Mouse (Mus musculus): ENCODE measurements around the gene Zmynd10. TPM values are rescaled to one million over a fixed set of nuclear protein-coding genes. Genes with fewer than 3 reads are reported as not detected.

Gene Zmynd10
- polyA plus RNA-seq, 1 experiment from 2014 or later: 7.9 TPM

- H3K36me3 ChIP-seq (ENCODE audit: insufficient read depth, low read length): peaks cover 21% of the 10 kb centered on the region
- no peaks in the 10 kb centered on the region for H3K27me3 ChIP-seq (ENCODE audit: insufficient read depth, low read length)
- no peak overlapping the region for H3K4me3 ChIP-seq (replicated peaks; ENCODE audit: low read depth, low read length)
- no peak for TF ChIP-seq CTCF (IDR thresholded peaks at IDR 0.05; ENCODE audit: low read depth)
- no peak for DNase-seq (ENCODE audit: low spot score)
- H3K9ac ChIP-seq (ENCODE audit: low read depth, low read length): no peak overlapping the region
- no peak overlapping the region for H3K4me2 ChIP-seq (ENCODE audit: low read length)
- peaks cover 30% of the 10 kb centered on the region for H3K4me1 ChIP-seq (replicated peaks; ENCODE audit: insufficient read depth, low read length)
- ATAC-seq (replicated peaks; ENCODE audit: low FRiP score, low read depth): no peak
- H3K27ac ChIP-seq: no peak overlapping the region
- H3K9me3 ChIP-seq (replicated peaks; ENCODE audit: low read length): no peaks in the 10 kb centered on the region
- WGBS: 92% methylated on average over 7 of the region's 7 CpGs
Measured at GRCm38 (mm10) chr9:107538231-107538630, 8.9 kb upstream of the Zmynd10 start.

DNA sequence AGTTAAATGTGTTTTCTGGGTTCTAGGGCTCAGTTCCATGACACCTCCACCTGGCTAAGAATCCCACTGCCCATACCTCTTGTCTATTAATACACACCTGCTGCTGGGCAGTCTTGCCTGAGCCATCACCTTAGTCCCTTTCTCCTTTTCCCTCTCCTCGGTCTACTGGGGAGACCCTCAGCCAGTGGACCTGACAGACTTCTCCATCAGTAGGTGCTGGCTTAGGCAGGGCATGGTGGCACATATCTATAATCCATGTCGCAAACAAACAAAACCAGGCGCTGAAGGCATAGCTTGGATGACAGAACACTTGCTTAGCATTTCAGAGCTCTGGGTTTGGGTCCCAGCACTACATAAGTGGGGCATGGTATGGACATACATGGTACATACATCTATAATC, 8.4 kb upstream of the Zmynd10 start:
- TF ChIP-seq CTCF (IDR thresholded peaks at IDR 0.05; ENCODE audit: low read depth): no peak
- Histone ChIP-seq H3K36me3 (ENCODE audit: insufficient read depth, low read length) (peaks cover 21% of the 10 kb centered on the region), H3K4me3 (replicated peaks; ENCODE audit: low read depth, low read length) (no peak overlapping the region), H3K4me1 (replicated peaks; ENCODE audit: insufficient read depth, low read length) (peaks cover 30% of the 10 kb centered on the region), H3K9ac (ENCODE audit: low read depth, low read length) (no peak overlapping the region), H3K27me3 (ENCODE audit: insufficient read depth, low read length) (no peaks in the 10 kb centered on the region), H3K27ac (no peak overlapping the region), H3K9me3 (replicated peaks; ENCODE audit: low read length) (no peaks in the 10 kb centered on the region), H3K4me2 (ENCODE audit: low read length) (no peak overlapping the region)
- ATAC-seq (replicated peaks; ENCODE audit: low FRiP score, low read depth) (no peak), DNase-seq (ENCODE audit: low spot score) (no peak)
- WGBS: 91% methylated on average over 3 of the region's 3 CpGs

DNA sequence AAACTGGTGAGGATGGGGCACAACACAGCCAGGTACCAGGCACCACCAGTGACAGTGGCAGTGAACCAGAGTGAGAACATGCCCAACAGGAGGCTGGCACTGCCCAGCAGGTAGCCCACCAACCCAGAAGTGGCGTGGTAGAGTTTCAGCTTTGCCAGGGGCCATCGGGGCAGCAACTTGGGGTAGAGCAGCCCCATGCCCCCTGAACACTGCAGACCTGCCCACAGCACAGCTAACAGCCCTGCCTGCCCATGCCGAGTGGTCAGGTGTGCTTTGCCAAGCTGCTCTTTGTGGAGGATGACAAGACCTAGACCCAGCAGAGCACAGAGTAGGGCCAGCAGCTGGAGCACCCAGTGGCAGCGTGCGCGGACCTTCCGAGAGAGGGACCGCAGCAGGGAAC, 7.2 kb upstream of the Zmynd10 start:
- no peak overlapping the region for H3K4me2 ChIP-seq (ENCODE audit: low read length)
- DNase-seq (ENCODE audit: low spot score): no peak
- H3K27ac ChIP-seq: no peak overlapping the region
- H3K4me3 ChIP-seq (replicated peaks; ENCODE audit: low read depth, low read length): no peak overlapping the region
- ATAC-seq (replicated peaks; ENCODE audit: low FRiP score, low read depth): no peak
- H3K4me1 ChIP-seq (replicated peaks; ENCODE audit: insufficient read depth, low read length): peaks cover 30% of the 10 kb centered on the region
- no peak overlapping the region for H3K9ac ChIP-seq (ENCODE audit: low read depth, low read length)
- peaks cover 23% of the 10 kb centered on the region for H3K36me3 ChIP-seq (ENCODE audit: insufficient read depth, low read length)
- no peaks in the 10 kb centered on the region for H3K27me3 ChIP-seq (ENCODE audit: insufficient read depth, low read length)
- H3K9me3 ChIP-seq (replicated peaks; ENCODE audit: low read length): no peaks in the 10 kb centered on the region
- WGBS: 98% methylated on average over 8 of the region's 8 CpGs
- TF ChIP-seq CTCF (IDR thresholded peaks at IDR 0.05; ENCODE audit: low read depth): no peak

DNA sequence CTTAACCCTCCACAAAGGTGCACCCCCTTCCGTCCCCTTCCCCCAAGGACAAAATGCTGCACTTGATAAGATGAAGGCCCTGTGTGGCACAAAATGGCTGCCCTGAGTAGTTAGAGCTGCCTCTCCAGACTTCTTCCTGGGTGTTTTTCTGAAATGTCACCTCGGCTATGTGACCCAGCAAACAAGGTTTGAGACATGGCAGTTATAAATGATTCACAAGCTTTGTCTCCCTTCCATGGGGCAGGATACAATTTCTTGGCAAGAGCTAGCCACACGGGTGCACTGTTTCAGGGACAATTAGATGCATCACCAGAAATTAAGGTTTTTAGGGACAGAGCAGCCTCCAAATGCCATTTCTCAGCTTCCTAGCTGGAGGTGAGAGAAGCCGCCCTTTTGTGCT, 6.7 kb upstream of the Zmynd10 start:
- Histone ChIP-seq H3K4me2 (ENCODE audit: low read length) (peak overlapping the region; percentile 95; the same call in 1 of the 2 replicates), H3K36me3 (ENCODE audit: insufficient read depth, low read length) (peaks cover 28% of the 10 kb centered on the region), H3K9ac (ENCODE audit: low read depth, low read length) (no peak overlapping the region), H3K4me3 (replicated peaks; ENCODE audit: low read depth, low read length) (no peak overlapping the region), H3K4me1 (replicated peaks; ENCODE audit: insufficient read depth, low read length) (peaks cover 27% of the 10 kb centered on the region), H3K27ac (no peak overlapping the region), H3K9me3 (replicated peaks; ENCODE audit: low read length) (no peaks in the 10 kb centered on the region), H3K27me3 (ENCODE audit: insufficient read depth, low read length) (no peaks in the 10 kb centered on the region)
- DNase-seq (ENCODE audit: low spot score): peak; percentile 32
- no peak for TF ChIP-seq CTCF (IDR thresholded peaks at IDR 0.05; ENCODE audit: low read depth)
- no peak for ATAC-seq (replicated peaks; ENCODE audit: low FRiP score, low read depth)
- 45% methylated on average over 4 of the region's 4 CpGs for WGBS

DNA sequence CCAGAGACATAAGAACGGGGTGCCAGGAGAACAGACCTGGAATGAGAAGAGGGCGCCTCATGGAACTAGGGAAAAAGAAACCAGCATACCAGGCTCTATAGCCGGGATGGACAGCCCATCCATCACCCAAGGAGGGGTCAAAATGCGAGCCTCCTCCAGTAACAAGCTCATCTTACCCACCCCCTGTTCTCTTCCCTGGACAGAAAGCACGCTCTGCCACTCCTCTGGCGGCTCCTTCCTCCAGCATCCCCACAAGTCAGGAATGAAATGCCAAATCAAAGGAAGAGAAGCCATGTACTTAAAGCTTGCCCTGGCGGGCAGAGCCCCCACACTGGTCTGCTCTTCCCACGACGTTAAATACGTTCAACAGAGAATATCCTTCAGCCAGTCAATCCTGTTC, 6.1 kb upstream of the Zmynd10 start:
- Histone ChIP-seq H3K9me3 (replicated peaks; ENCODE audit: low read length) (no peaks in the 10 kb centered on the region), H3K4me2 (ENCODE audit: low read length) (peak overlapping the region; percentile 95), H3K36me3 (ENCODE audit: insufficient read depth, low read length) (peaks cover 29% of the 10 kb centered on the region), H3K4me3 (replicated peaks; ENCODE audit: low read depth, low read length) (peak overlapping the region; percentile 70), H3K27ac (0 out of 2 replicates have a peak overlapping the region, but pooled peaks have one; percentile 40), H3K9ac (ENCODE audit: low read depth, low read length) (peak overlapping the region; percentile 52; the same call in 1 of the 2 replicates), H3K4me1 (replicated peaks; ENCODE audit: insufficient read depth, low read length) (peaks cover 21% of the 10 kb centered on the region), H3K27me3 (ENCODE audit: insufficient read depth, low read length) (no peaks in the 10 kb centered on the region)
- DNase-seq (ENCODE audit: low spot score) (peak; percentile 41), ATAC-seq (replicated peaks; ENCODE audit: low FRiP score, low read depth) (no peak)
- 21% methylated on average over 10 of the region's 10 CpGs for WGBS
- TF ChIP-seq CTCF (IDR thresholded peaks at IDR 0.05; ENCODE audit: low read depth): no peak

DNA sequence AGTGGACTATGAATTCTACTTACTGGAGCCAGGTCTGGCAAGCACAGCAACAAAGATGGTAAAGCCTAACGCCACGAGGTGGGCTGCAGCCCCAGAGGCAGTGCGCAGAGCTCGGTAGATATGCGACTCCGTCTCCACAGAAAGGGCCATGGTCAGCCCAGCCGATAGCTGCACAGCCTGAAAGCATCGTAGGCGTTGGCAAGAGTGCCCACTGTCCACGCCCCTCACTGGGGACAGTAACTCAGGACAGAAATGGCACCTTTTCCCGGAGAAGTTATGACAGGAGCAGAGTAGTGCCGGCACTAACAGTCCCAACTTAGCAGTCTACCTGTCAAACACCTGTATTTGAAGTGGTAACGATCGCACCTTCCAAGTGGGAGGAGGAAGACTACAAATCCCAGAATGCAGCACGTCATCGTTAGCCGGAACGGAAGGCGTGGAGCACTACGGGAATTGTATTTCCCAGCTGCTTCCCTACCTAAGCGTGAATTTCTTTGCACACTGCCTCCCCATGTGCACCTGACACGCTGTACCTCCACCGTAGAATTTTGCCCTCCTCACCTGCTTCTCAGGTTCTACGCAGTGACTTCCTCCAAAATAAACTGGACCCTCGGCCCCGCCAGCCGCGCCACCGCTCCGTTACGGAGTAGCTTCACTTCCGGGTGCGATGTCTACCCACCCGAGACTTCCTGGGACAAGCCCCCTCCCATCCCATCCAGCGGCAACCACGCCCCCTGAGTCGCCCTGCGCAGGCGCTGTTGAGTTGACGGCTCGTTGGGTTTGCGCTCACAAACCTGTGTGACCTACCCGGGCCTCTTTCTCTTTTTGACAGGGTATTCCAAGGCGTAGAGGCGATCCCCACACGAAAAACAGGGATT, 5.4 kb upstream of the Zmynd10 start, which contains the start of the genes Cyb561d2 and Nprl2:
Gene Cyb561d2 (minus strand): TSS at position 720 of the 878 bp plus-strand sequence.
Gene Nprl2 (plus strand): TSS at position 753 of the 878 bp plus-strand sequence.
- peak within 1 kb of the TSS; percentile 80 for H3K27ac ChIP-seq
- DNase-seq (ENCODE audit: low spot score): peak; percentile 97

More for the DNA sequence above, 5.4 kb upstream of the Zmynd10 start, which contains the start of the genes Cyb561d2 and Nprl2:
- TF ChIP-seq CTCF (IDR thresholded peaks at IDR 0.05; ENCODE audit: low read depth): no peak
- Histone ChIP-seq H3K27me3 (ENCODE audit: insufficient read depth, low read length) (no peaks in the 10 kb centered on the region), H3K4me1 (replicated peaks; ENCODE audit: insufficient read depth, low read length) (peaks cover 16% of the 10 kb centered on the region), H3K9ac (ENCODE audit: low read depth, low read length) (peak within 1 kb of the TSS; percentile 67), H3K4me3 (replicated peaks; ENCODE audit: low read depth, low read length) (peak within 1 kb of the TSS; percentile 70), H3K36me3 (ENCODE audit: insufficient read depth, low read length) (peaks cover 29% of the 10 kb centered on the region), H3K4me2 (ENCODE audit: low read length) (peak within 1 kb of the TSS; percentile 95), H3K9me3 (replicated peaks; ENCODE audit: low read length) (no peaks in the 10 kb centered on the region)
- under 1% methylated on average over 46 of the region's 46 CpGs for WGBS
- ATAC-seq (replicated peaks; ENCODE audit: low FRiP score, low read depth): peak; percentile 75
